Mouse (Mus musculus): ENCODE measurements around the gene Dcps. TPM values are rescaled to one million over a fixed set of nuclear protein-coding genes. Genes with fewer than 3 reads are reported as not detected.

Dcps gene
- total and polyA plus RNA-seq, 3 experiments = 39.1 to 84.2 (median 53.4) TPM

DNA sequence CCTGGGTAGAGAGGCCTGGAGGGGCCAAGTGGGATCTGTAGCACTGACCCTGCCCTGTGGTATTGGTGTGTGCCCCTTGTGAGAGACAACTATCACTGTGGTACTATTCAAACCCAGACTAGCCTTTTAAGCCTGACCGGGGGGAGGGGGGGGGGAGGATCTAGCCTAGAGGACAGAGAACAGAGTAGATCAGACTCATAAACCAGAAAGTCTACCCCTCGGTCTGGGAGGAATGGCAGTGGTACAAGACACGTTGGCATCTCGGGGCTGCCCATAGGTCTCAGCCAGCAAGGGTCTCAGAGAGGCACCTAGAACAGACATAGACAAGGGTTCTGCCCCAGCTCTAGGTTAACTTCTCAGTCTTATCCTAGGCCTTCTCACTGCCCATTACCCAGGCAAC lies 60.1 kb downstream of the Dcps start:
- Histone ChIP-seq H3K4me1 (ENCODE audit: insufficient read depth, low read depth, low read length) (peaks cover 88% of the 10 kb centered on the region), H3K27me3 (ENCODE audit: insufficient read depth, low read length) (no peaks in the 10 kb centered on the region), H3K9me3 (replicated peaks) (no peaks in the 10 kb centered on the region; the same call in 1 of the 2 replicates), H3K4me3 (ENCODE audit: low read depth, low read length) (peak overlapping the region; percentile 87), H3K36me3 (replicated peaks) (peaks cover 67% of the 10 kb centered on the region)
- ATAC-seq (ENCODE audit: extremely low read depth, insufficient number of reproducible peaks, low FRiP score, poor library complexity, severe bottlenecking) (no peak), DNase-seq (ENCODE audit: low spot score) (no peak)
- no peak for TF ChIP-seq POLR2AphosphoS5 (IDR thresholded peaks at IDR 0.05; ENCODE audit: insufficient replicate concordance, low read depth, low read length)
- no peak for TF ChIP-seq GATA1 (IDR thresholded peaks at IDR 0.05; ENCODE audit: borderline replicate concordance, low read length)
- TF ChIP-seq TAL1 (conservative IDR thresholded peaks at IDR 0.05; ENCODE audit: low read depth, low read length) = no peak

DNA sequence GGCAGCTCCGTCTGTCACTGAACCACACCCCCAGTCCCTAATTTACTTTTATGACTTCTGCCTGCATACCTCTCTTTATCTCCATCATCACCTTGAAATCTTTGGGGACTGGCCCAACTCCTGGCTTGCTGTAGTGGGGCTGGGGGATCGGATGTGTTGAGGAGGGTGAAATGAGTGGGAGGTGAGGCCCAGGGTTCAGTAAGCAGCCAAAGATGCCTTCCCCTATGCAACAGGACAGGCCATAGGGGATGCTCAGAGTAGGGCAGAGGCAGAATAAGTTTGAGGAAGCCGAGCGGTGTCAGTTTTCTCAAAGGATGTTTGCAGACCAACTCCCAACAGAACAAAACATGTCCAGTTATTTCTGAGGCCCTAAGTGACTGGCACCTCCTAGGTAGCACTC lies 60.6 kb downstream of the Dcps start:
- no peak for TF ChIP-seq GATA2 (IDR thresholded peaks at IDR 0.05; ENCODE audit: borderline replicate concordance, low read depth, low read length)
- TF ChIP-seq GATA1 (IDR thresholded peaks at IDR 0.05; ENCODE audit: borderline replicate concordance, low read length) = no peak
- no peak for TF ChIP-seq TAL1 (conservative IDR thresholded peaks at IDR 0.05; ENCODE audit: low read depth, low read length)
- no peak for TF ChIP-seq POLR2AphosphoS5 (IDR thresholded peaks at IDR 0.05; ENCODE audit: insufficient replicate concordance, low read depth, low read length)
- no peaks in the 10 kb centered on the region; the same call in 1 of the 2 replicates for H3K9me3 ChIP-seq (replicated peaks)
- H3K36me3 ChIP-seq (replicated peaks) = peaks cover 67% of the 10 kb centered on the region
- DNase-seq (ENCODE audit: low spot score) = no peak
- peak overlapping the region; percentile 87 for H3K4me3 ChIP-seq (ENCODE audit: low read depth, low read length)
- no peak for ATAC-seq (ENCODE audit: extremely low read depth, insufficient number of reproducible peaks, low FRiP score, poor library complexity, severe bottlenecking)
- H3K4me1 ChIP-seq (ENCODE audit: insufficient read depth, low read depth, low read length) = peaks cover 89% of the 10 kb centered on the region
- H3K27me3 ChIP-seq (ENCODE audit: insufficient read depth, low read length) = no peaks in the 10 kb centered on the region

DNA sequence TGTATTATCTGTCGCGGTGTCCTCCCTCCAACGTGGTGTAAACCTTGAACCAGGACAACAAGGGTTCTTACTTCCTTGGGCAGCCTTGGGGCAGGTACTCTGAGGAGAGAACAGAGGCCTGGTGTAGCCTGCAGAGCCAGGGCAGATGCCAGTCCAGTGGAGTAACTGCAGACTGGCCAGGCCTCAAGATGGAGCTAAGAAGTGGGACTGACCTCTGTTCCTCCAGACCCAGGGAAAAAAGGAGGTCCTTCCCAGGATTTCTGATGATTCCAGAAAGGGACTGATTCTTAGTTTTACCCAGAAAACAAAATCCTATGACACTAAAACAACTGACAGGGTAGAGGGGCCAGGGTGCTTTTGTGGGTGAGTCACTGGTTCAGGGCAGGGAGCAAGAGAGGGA lies 61.6 kb downstream of the Dcps start:
- no peak overlapping the region; the same call in 1 of the 2 replicates for H3K4me3 ChIP-seq (ENCODE audit: low read depth, low read length)
- no peak for ATAC-seq (ENCODE audit: extremely low read depth, insufficient number of reproducible peaks, low FRiP score, poor library complexity, severe bottlenecking)
- H3K9me3 ChIP-seq (replicated peaks) = no peaks in the 10 kb centered on the region
- H3K4me1 ChIP-seq (ENCODE audit: insufficient read depth, low read depth, low read length) = peaks cover 91% of the 10 kb centered on the region
- H3K27me3 ChIP-seq (ENCODE audit: insufficient read depth, low read length) = no peaks in the 10 kb centered on the region
- TF ChIP-seq POLR2AphosphoS5 (IDR thresholded peaks at IDR 0.05; ENCODE audit: insufficient replicate concordance, low read depth, low read length) = no peak
- no peak for TF ChIP-seq GATA2 (IDR thresholded peaks at IDR 0.05; ENCODE audit: borderline replicate concordance, low read depth, low read length)
- TF ChIP-seq CTCF (IDR thresholded peaks at IDR 0.05; ENCODE audit: low read depth, low read length) = no peak
- no peak for TF ChIP-seq TAL1 (conservative IDR thresholded peaks at IDR 0.05; ENCODE audit: low read depth, low read length)
- TF ChIP-seq GATA1 (IDR thresholded peaks at IDR 0.05; ENCODE audit: borderline replicate concordance, low read length) = no peak
- no peak for DNase-seq (ENCODE audit: low spot score)
- H3K36me3 ChIP-seq (replicated peaks) = peaks cover 67% of the 10 kb centered on the region

DNA sequence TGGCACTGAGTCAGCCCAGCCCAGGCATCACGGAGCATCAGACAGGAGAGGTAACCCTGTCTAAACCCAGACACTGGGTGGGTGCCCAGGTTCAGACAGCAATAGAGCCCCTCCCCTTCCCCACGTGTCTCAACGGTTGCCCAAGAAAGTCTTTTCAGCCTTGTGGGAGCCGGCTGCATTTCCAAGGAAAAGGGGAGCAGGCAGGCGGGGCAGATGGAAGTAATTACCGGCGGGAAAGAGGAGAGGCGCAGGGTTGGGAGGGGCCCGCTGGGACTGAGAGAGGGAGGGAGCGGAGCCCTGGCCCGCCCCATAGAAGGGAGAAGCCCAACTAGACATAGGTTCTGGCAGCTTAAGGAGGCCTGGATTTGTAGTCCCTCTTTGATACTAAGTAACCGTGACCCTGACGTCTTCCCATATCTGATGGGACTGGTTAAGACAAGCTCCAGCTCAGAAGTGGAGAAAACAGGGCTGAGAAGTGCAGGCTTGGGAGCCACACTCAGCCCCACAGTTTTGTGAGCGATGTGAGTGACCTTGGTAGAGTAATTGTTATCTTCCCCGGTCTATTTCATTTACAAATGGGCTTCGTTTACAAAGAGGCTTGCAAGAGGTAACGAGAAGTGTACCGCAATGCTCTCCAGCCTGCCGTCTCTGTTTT lies 63.8 kb downstream of the Dcps start:
- TF ChIP-seq GATA1 (IDR thresholded peaks at IDR 0.05; ENCODE audit: borderline replicate concordance, low read length) = no peak
- TF ChIP-seq CTCF (IDR thresholded peaks at IDR 0.05; ENCODE audit: low read depth, low read length) = no peak
- TF ChIP-seq POLR2AphosphoS5 (IDR thresholded peaks at IDR 0.05; ENCODE audit: insufficient replicate concordance, low read depth, low read length) = no peak
- TF ChIP-seq TAL1 (conservative IDR thresholded peaks at IDR 0.05; ENCODE audit: low read depth, low read length) = no peak
- TF ChIP-seq GATA2 (IDR thresholded peaks at IDR 0.05; ENCODE audit: borderline replicate concordance, low read depth, low read length) = no peak
- Histone ChIP-seq H3K36me3 (replicated peaks) (peaks cover 82% of the 10 kb centered on the region), H3K4me1 (ENCODE audit: insufficient read depth, low read depth, low read length) (peaks cover 89% of the 10 kb centered on the region), H3K27me3 (ENCODE audit: insufficient read depth, low read length) (no peaks in the 10 kb centered on the region), H3K4me3 (ENCODE audit: low read depth, low read length) (peak overlapping the region; percentile 41; the same call in 1 of the 2 replicates), H3K9me3 (replicated peaks) (no peaks in the 10 kb centered on the region)
- ATAC-seq (ENCODE audit: extremely low read depth, insufficient number of reproducible peaks, low FRiP score, poor library complexity, severe bottlenecking) (no peak), DNase-seq (ENCODE audit: low spot score) (no peak)

DNA sequence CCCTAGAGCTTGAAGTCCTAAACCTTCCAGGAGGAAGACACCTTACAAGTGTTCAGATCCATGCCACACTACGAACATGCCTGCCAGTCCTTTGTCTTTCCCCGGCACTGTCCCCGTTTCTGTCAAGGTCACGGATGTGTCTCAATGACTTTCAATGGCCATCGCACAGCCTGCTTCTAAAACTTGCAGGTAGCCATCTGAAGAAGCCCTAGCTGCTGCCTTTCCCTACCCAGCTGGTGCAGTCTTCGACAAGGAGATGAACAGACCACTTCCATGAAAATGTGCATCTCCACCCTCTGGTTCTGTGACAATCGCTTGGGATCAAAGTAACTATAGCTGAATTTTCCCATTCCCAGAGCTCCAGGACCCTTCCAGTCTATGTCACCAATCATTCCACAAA lies 64.4 kb downstream of the Dcps start:
- peaks cover 85% of the 10 kb centered on the region for H3K36me3 ChIP-seq (replicated peaks)

DNA sequence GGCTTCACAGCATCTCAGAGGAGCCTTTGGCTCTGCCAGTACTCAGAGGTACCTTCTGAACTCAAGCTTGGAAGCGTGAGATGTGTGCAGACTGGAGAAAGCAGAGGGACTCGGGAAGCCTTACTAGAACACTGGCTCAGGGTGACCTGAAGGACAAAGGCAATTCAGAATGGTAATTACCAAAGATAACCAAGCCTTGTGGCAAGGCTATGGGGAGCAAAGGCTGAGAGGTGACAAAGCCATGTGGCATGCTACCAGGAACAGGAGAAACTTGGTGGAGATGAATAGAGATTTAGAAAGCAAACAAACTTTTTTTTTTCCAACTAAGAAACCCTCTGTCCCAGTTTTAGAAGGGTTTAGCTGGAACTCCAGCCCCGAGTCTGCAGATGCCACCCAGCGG lies 65.3 kb downstream of the Dcps start:
- Histone ChIP-seq H3K4me1 (ENCODE audit: insufficient read depth, low read depth, low read length) (peaks cover 89% of the 10 kb centered on the region), H3K9me3 (replicated peaks) (no peaks in the 10 kb centered on the region), H3K27me3 (ENCODE audit: insufficient read depth, low read length) (no peaks in the 10 kb centered on the region), H3K4me3 (ENCODE audit: low read depth, low read length) (no peak overlapping the region), H3K36me3 (replicated peaks) (peaks cover 93% of the 10 kb centered on the region)
- TF ChIP-seq POLR2AphosphoS5 (IDR thresholded peaks at IDR 0.05; ENCODE audit: insufficient replicate concordance, low read depth, low read length) = no peak
- TF ChIP-seq TAL1 (conservative IDR thresholded peaks at IDR 0.05; ENCODE audit: low read depth, low read length) = no peak
- TF ChIP-seq GATA1 (IDR thresholded peaks at IDR 0.05; ENCODE audit: borderline replicate concordance, low read length) = no peak
- TF ChIP-seq CTCF (IDR thresholded peaks at IDR 0.05; ENCODE audit: low read depth, low read length) = no peak
- no peak for TF ChIP-seq GATA2 (IDR thresholded peaks at IDR 0.05; ENCODE audit: borderline replicate concordance, low read depth, low read length)
- no peak for DNase-seq (ENCODE audit: low spot score)
- ATAC-seq (ENCODE audit: extremely low read depth, insufficient number of reproducible peaks, low FRiP score, poor library complexity, severe bottlenecking) = no peak

More for the DNA sequence above, 64.4 kb downstream of the Dcps start:
- no peak overlapping the region for H3K4me3 ChIP-seq (ENCODE audit: low read depth, low read length)
- DNase-seq (ENCODE audit: low spot score) (no peak), ATAC-seq (ENCODE audit: extremely low read depth, insufficient number of reproducible peaks, low FRiP score, poor library complexity, severe bottlenecking) (no peak)
- TF ChIP-seq TAL1 (conservative IDR thresholded peaks at IDR 0.05; ENCODE audit: low read depth, low read length) = no peak
- no peak for TF ChIP-seq GATA1 (IDR thresholded peaks at IDR 0.05; ENCODE audit: borderline replicate concordance, low read length)
- no peak for TF ChIP-seq GATA2 (IDR thresholded peaks at IDR 0.05; ENCODE audit: borderline replicate concordance, low read depth, low read length)
- no peak for TF ChIP-seq POLR2AphosphoS5 (IDR thresholded peaks at IDR 0.05; ENCODE audit: insufficient replicate concordance, low read depth, low read length)
- no peak for TF ChIP-seq CTCF (IDR thresholded peaks at IDR 0.05; ENCODE audit: low read depth, low read length)
- H3K9me3 ChIP-seq (replicated peaks) = no peaks in the 10 kb centered on the region
- H3K27me3 ChIP-seq (ENCODE audit: insufficient read depth, low read length) = no peaks in the 10 kb centered on the region
- peaks cover 89% of the 10 kb centered on the region for H3K4me1 ChIP-seq (ENCODE audit: insufficient read depth, low read depth, low read length)

Data from G1E (cell line).